Mouse (Mus musculus): ENCODE measurements around the gene Cel. TPM values are rescaled to one million over a fixed set of nuclear protein-coding genes. Genes with fewer than 3 reads are reported as not detected.

Cel gene
- polyA plus RNA-seq, 1 experiment from 2014 or later = not detected

DNA sequence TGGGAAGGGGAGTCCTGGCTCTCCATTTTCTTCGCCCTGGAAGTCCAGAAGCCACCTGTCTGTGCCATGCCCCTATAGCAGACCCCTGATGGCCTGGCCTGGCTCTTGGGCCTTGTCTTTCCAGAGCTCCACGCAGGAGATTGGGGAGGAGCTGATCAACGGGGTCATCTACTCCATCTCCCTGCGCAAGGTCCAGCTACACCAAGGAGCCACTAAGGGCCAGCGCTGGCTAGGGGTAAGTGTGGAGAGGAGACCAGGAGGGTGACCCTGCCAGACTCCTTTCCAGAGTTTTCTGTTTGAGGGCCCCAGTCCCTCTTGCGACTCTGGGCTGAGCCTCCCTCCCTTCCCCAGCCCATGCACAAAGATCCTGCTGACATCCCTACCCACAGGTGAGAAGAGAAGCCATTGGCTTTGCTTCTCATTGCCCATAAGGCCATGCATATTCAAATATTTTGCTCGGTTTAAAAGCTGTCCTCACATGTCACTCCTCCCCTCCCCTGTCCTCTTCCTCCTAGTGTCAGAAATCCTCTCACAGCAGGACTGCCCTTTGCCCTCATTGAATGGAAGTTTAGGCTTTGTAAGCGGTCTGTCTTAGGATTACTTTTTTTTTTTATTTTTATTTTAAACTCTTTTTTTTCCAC lies 22.5 kb downstream of the Cel start:
- 81% methylated on average over 8 of the region's 8 CpGs for WGBS
- Histone ChIP-seq H3K9me3 (replicated peaks) (no peaks in the 10 kb centered on the region), H3K4me3 (no peak overlapping the region), H3K36me3 (peaks cover 52% of the 10 kb centered on the region), H3K4me1 (peaks cover 57% of the 10 kb centered on the region), H3K27ac (replicated peaks) (peak overlapping the region; percentile 81; the same call in 1 of the 2 replicates), H3K27me3 (ENCODE audit: low read depth, poor library complexity, severe bottlenecking) (no peaks in the 10 kb centered on the region)
- no peak for DNase-seq (ENCODE audit: low spot score)

DNA sequence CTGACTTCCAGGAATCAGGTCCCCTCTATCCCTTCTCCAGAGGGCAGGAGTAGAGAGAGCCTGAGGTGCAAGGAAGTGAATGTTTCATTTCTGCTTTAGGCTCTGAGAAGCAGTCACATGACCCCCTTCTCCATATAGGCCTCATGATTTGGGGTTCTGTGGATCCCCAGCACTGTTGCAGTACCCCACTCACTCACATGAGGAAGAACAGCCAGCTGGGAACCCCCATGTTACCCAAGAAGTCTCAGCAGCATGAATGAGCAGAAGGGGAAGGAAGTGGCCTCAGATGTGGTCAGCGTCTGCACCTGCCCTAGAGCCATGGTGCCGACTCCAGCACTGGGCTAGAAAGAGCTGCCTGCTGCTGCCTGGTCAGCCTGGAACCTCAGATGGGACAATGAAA lies 23.3 kb downstream of the Cel start:
- H3K9me3 ChIP-seq (replicated peaks) = no peaks in the 10 kb centered on the region
- H3K4me1 ChIP-seq = peaks cover 65% of the 10 kb centered on the region
- no peaks in the 10 kb centered on the region for H3K27me3 ChIP-seq (ENCODE audit: low read depth, poor library complexity, severe bottlenecking)
- H3K36me3 ChIP-seq = peaks cover 45% of the 10 kb centered on the region
- DNase-seq (ENCODE audit: low spot score) = no peak
- peak overlapping the region; percentile 81 for H3K27ac ChIP-seq (replicated peaks)
- 88% methylated on average over 2 of the region's 2 CpGs for WGBS
- no peak overlapping the region for H3K4me3 ChIP-seq

DNA sequence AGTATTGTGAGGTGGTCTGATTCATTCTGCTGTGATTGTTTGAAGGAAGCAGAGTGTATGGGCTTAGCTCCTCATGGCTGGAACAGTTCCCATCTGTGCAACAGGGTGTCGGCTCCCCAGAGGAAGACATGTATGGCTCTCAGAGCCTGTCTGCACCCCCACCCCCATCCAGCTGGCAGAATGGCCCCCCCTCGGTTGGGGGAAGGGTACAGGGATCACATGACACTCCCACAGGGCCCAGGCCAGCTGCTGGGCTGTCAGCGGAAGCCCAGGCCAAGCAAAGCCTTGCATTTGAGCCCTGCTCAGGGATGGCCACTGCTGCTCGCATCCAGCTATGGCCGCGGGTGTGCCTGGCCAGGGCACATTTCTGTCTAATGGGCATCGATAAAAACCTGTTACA lies 24.0 kb downstream of the Cel start:
- Histone ChIP-seq H3K27ac (replicated peaks) (peak overlapping the region; percentile 81), H3K4me1 (peaks cover 72% of the 10 kb centered on the region), H3K36me3 (peaks cover 37% of the 10 kb centered on the region), H3K9me3 (replicated peaks) (no peaks in the 10 kb centered on the region), H3K4me3 (no peak overlapping the region), H3K27me3 (ENCODE audit: low read depth, poor library complexity, severe bottlenecking) (0 out of 2 replicates have a peak, but pooled peaks cover 3% of the 10 kb centered on the region)
- WGBS = 64% methylated on average over 7 of the region's 7 CpGs
- peak; percentile 43 for DNase-seq (ENCODE audit: low spot score)

DNA sequence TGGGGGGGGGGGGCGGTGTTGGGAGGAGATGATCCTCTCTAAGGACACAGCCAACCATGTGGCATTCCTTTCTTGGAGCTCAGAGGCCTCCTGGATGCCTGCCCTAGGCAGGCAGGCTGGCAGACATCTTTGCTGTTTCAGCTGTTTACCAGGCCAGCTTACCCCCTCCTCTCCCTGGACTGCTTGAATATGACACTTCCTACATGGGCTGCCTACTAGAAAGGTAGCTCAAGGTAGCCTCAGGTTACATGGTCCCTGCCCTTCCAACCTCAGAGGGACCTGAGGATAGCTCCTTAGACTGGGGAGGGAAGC lies 24.4 kb downstream of the Cel start:
- Histone ChIP-seq H3K27me3 (ENCODE audit: low read depth, poor library complexity, severe bottlenecking) (peaks cover 8% of the 10 kb centered on the region; the same call in 1 of the 2 replicates), H3K27ac (replicated peaks) (peak overlapping the region; percentile 81), H3K9me3 (replicated peaks) (no peaks in the 10 kb centered on the region), H3K4me3 (no peak overlapping the region), H3K36me3 (peaks cover 33% of the 10 kb centered on the region), H3K4me1 (peaks cover 76% of the 10 kb centered on the region)
- 50% methylated on average over 1 of the region's 1 CpGs for WGBS
- DNase-seq (ENCODE audit: low spot score) = no peak

DNA sequence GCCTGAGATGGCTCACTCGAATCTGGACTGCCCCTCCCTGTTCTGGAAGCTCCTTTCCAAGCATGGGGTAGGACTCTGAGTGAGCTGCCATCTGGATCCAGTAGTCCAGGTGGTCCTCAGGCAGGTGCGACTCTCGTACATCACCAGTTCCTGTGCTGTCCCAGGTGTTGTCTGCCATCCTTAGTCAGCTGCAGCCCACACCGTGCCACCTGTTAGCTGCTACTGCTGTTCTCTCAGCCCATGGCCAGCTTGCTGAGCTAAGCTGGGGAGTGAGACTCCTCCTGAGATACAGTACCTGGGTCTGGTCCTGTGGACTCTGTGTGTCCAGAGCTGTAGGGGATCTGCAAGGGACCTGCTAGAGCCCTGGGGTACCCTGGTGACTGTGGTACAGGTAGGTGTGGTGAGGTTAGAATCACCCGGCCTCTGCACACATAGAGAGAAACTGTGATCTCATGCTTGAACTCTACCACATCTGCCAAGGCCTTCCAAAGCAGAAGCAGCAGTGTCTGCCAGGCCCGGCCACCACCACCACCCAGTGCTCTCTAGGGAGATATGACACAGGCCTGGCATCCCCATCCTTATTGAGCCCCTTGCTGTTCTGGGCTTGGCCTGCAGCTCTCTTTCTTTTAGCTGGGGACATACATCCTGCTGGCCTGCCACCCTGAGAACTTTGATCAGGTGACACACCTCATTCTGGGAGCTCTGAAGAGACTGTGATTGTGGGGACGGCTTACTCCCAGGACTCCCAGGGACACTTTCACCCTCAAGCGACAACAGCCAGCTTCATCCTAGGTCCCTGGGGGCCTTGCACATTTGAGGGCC lies 25.0 kb downstream of the Cel start:
- Histone ChIP-seq H3K27ac (replicated peaks) (peak overlapping the region; percentile 81), H3K4me1 (peaks cover 82% of the 10 kb centered on the region), H3K36me3 (peaks cover 27% of the 10 kb centered on the region)

DNA sequence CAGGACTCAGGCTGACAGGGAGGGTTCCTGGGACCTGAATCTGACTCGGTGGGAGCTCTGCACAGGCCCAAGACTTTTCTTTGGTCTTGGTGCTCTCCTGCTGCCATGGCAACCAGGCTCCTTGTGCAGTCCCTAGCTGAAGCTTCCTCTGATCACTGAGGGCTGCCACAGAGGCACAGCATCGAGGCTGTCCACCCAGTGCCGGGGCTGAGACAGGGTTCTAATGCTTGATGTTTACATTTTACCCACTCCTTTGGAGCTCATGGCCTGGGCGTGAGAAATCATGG lies 25.6 kb downstream of the Cel start:
- peaks cover 21% of the 10 kb centered on the region for H3K36me3 ChIP-seq
- H3K9me3 ChIP-seq (replicated peaks) = no peaks in the 10 kb centered on the region
- WGBS = 32% methylated on average over 4 of the region's 4 CpGs
- peaks cover 88% of the 10 kb centered on the region for H3K4me1 ChIP-seq
- H3K27ac ChIP-seq (replicated peaks) = peak overlapping the region; percentile 18; the same call in 1 of the 2 replicates
- no peak overlapping the region for H3K4me3 ChIP-seq
- peak; percentile 52 for DNase-seq (ENCODE audit: low spot score)
- peaks cover 15% of the 10 kb centered on the region; the same call in 1 of the 2 replicates for H3K27me3 ChIP-seq (ENCODE audit: low read depth, poor library complexity, severe bottlenecking)

More for the DNA sequence above, 25.0 kb downstream of the Cel start:
- H3K27me3 ChIP-seq (ENCODE audit: low read depth, poor library complexity, severe bottlenecking) = peaks cover 13% of the 10 kb centered on the region; the same call in 1 of the 2 replicates
- no peak overlapping the region for H3K4me3 ChIP-seq
- no peak for DNase-seq (ENCODE audit: low spot score)
- H3K9me3 ChIP-seq (replicated peaks) = no peaks in the 10 kb centered on the region
- WGBS = 81% methylated on average over 8 of the region's 8 CpGs

DNA sequence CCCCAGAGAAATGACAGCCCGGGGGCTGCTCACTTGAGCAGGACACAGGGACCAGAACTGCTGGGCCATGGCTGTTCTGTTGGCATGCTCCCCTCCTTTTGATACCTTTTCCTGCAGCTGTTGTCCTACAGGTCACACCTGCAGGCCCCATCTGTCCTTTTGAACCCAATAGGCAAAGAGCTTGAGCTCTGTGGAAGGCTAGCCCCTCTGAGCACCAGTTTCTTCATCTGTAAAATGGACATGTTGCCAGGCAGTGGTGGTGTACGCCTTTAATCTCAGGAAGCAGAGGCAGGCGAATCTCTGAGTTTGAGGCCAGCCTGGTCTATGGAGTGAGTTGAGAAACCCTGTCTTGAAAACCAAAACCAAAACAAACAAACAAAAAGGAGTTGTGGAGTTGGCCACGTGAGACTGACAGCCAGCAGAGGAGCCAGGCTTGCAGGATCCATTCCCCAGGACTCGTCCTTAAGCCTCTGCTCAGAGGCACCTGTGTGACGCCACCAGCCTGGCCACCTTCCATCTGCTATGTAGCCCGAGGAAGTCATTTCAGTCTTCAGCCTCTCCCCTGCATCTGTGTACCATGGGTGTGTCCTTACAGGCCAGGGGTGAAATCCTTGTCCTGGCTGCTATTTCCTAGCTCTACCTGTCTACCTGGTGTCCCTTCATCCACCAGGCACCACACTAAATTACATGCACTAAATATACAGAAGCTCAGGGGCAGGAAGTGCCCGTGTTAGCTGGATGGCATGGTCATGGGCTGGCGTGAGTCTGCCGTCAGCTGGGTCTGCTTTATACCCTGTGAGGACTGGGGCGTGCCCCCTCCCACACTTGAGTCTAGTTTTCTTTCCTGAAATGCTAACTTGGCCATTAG lies 26.2 kb downstream of the Cel start:
- 77% methylated on average over 11 of the region's 11 CpGs for WGBS
- Histone ChIP-seq H3K4me3 (no peak overlapping the region), H3K4me1 (peaks cover 94% of the 10 kb centered on the region), H3K27me3 (ENCODE audit: low read depth, poor library complexity, severe bottlenecking) (peaks cover 15% of the 10 kb centered on the region; the same call in 1 of the 2 replicates), H3K27ac (replicated peaks) (peak overlapping the region; percentile 18; the same call in 1 of the 2 replicates), H3K9me3 (replicated peaks) (no peaks in the 10 kb centered on the region), H3K36me3 (peaks cover 15% of the 10 kb centered on the region)
- DNase-seq (ENCODE audit: low spot score) = no peak

DNA sequence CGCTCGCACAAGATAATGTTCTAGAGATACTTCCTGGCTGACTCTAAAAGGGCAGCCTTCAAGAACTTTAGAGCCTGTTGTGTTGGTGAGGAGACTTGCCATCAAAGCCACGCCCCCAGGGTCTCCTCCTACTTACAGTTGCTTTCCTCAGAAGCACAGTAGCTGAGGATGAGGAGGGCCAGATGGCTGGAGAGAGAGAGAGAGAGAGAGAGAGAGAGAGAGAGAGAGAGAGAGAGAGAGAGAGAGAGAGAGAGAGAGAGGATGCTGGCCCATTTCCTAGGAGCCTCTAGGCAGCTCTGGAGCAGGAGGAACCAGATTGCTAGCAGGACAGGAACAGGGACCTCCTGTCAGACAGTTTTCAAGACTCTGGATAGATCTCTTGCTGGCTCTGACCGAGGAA lies 27.0 kb downstream of the Cel start:
- no peak for DNase-seq (ENCODE audit: low spot score)
- WGBS = 74% methylated on average over 4 of the region's 4 CpGs
- peak overlapping the region; percentile 84 for H3K27ac ChIP-seq (replicated peaks)
- H3K4me3 ChIP-seq = no peak overlapping the region
- peaks cover 7% of the 10 kb centered on the region; the same call in 1 of the 2 replicates for H3K36me3 ChIP-seq
- peaks cover 98% of the 10 kb centered on the region for H3K4me1 ChIP-seq
- peaks cover 15% of the 10 kb centered on the region; the same call in 1 of the 2 replicates for H3K27me3 ChIP-seq (ENCODE audit: low read depth, poor library complexity, severe bottlenecking)
- no peaks in the 10 kb centered on the region for H3K9me3 ChIP-seq (replicated peaks)

DNA sequence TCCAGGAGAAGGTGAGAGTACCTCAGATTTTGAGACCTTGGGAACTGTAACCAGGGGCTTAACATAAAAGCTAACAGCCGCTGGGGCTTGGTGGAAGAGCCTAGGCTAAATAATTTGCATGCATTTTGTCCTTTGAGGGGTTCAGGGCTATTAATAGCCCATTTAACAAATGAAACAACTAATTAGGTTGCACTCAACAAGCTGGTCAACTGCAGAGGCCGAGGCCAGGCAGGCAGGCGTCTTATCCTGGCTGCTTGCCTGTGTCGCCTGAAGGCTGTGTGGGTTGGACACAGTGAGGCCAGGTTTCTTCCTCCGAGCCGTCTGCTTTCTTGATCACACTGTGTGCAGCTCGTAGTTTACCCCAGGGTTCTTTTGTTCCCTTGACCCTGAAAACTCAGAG lies 27.6 kb downstream of the Cel start:
- 52% methylated on average over 7 of the region's 7 CpGs for WGBS
- H3K36me3 ChIP-seq = peaks cover 5% of the 10 kb centered on the region; the same call in 1 of the 2 replicates
- no peak for DNase-seq (ENCODE audit: low spot score)
- peak overlapping the region; percentile 84 for H3K27ac ChIP-seq (replicated peaks)
- peak overlapping the region; percentile 70; the same call in 1 of the 2 replicates for H3K4me3 ChIP-seq
- H3K9me3 ChIP-seq (replicated peaks) = no peaks in the 10 kb centered on the region
- H3K27me3 ChIP-seq (ENCODE audit: low read depth, poor library complexity, severe bottlenecking) = peaks cover 15% of the 10 kb centered on the region; the same call in 1 of the 2 replicates
- H3K4me1 ChIP-seq = peaks cover 100% of the 10 kb centered on the region

DNA sequence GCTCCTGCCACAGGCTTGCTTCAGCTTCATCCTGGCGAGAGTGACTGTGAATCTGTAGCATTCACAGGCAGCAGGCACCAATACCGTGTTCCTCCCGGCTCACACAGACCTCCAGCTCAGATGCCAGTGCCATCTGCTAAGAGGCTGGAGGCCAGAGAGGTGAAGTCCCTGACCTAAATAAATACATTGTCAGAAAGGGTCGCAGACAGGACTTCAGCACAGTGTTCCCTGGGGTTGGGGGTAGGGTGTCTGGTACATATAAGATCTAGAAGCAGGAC lies 28.0 kb downstream of the Cel start:
- Histone ChIP-seq H3K9me3 (replicated peaks) (no peaks in the 10 kb centered on the region), H3K4me1 (peaks cover 100% of the 10 kb centered on the region), H3K36me3 (0 out of 2 replicates have a peak, but pooled peaks cover under 1% of the 10 kb centered on the region), H3K27me3 (ENCODE audit: low read depth, poor library complexity, severe bottlenecking) (peaks cover 15% of the 10 kb centered on the region; the same call in 1 of the 2 replicates), H3K27ac (replicated peaks) (peak overlapping the region; percentile 84), H3K4me3 (peak overlapping the region; percentile 70)
- 45% methylated on average over 4 of the region's 4 CpGs for WGBS
- DNase-seq (ENCODE audit: low spot score) = no peak

DNA sequence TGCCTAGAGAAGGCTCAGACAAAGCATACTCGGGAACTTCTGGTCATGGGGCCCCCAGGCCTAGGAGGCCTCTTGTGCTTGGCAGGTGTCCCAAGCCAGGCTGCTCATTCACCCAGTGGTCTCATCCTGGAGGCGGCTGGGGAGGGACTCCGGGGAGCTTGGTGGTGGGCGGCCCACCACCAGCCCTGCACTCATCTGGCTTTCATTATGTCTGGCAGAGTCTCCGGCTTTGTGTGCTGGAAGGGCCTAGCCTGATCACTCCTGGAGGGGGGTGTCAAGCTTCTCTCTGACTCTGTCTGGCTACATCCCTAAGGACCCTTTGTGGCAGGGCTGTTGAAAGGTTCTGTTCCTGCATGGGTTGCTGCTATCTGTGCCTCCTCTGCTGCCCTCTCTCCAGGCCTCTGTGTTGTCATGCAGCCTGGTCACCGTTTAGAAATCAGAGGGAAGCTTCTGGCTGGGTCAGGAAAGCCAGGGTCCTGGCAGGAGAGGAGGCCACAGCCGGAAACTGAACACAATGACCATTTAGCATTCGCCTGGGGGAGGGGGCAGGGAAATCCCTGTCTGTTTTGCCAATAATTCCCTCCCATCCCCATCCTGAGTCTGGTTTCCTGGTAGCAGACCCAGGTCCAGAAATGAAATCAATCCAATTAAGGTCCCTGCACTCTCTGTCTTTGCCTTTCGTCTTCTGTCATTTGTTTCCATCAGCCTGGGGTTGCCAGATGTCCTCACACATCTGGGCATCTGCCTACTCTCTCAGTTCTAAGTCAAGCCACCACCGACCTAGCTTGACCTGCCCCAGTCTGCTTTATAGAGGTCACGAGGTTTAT lies 28.6 kb downstream of the Cel start:
- H3K9me3 ChIP-seq (replicated peaks) = no peaks in the 10 kb centered on the region
- WGBS = 32% methylated on average over 11 of the region's 11 CpGs
- H3K4me1 ChIP-seq = peaks cover 100% of the 10 kb centered on the region
- H3K36me3 ChIP-seq = no peaks in the 10 kb centered on the region
- H3K4me3 ChIP-seq = peak overlapping the region; percentile 70
- peak; percentile 32 for DNase-seq (ENCODE audit: low spot score)
- peaks cover 15% of the 10 kb centered on the region; the same call in 1 of the 2 replicates for H3K27me3 ChIP-seq (ENCODE audit: low read depth, poor library complexity, severe bottlenecking)
- H3K27ac ChIP-seq (replicated peaks) = peak overlapping the region; percentile 84

DNA sequence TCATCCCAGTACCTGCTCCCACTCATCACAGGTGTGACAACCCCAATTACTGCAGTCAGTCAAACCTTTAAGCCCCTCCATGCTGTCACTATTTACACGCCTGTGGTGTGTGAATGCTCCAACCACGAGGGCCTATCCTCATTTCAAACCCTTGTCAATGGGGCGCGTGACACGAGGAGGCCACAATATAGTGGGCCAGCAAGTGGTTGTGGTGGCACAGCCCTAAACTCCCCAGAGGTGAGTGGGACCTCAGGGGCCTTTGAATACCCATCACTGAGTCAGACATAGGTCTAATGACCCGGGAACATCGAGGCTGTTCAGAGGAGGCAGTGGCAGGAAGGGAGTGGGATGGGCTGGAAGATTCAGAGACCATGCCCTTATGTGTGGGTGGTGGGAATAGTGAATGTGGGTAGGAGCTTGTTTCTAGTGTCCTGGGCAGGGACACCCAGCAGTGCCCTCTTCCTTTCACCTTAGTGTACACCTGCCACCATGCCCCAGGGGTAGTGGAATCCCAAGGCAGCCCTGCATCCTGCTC lies 29.2 kb downstream of the Cel start:
- H3K4me3 ChIP-seq = peak overlapping the region; percentile 70
- no peaks in the 10 kb centered on the region for H3K9me3 ChIP-seq (replicated peaks)
- H3K27ac ChIP-seq (replicated peaks) = peak overlapping the region; percentile 84
- 75% methylated on average over 7 of the region's 7 CpGs for WGBS
- no peak for DNase-seq (ENCODE audit: low spot score)
- H3K36me3 ChIP-seq = no peaks in the 10 kb centered on the region
- H3K27me3 ChIP-seq (ENCODE audit: low read depth, poor library complexity, severe bottlenecking) = peaks cover 15% of the 10 kb centered on the region; the same call in 1 of the 2 replicates
- H3K4me1 ChIP-seq = peaks cover 99% of the 10 kb centered on the region

All from midbrain, embryonic 10.5 days (tissue).